Mouse (Mus musculus) gastrocnemius, postnatal 14 days (tissue): Measurements from ENCODE around the gene Speer4b. TPM values are rescaled to one million over a fixed set of nuclear protein-coding genes. Genes with fewer than 3 reads are reported as not detected.
"Not testable (repeated sequence)": the region's sequence is repeated elsewhere in the genome, so short reads cannot be mapped to it uniquely, and the experiment has no call there.

Experiments used
- DNase-seq: peaks from one replicate; pipeline ENCODE4 v3.0.0; 2021; ENCODE audit warnings: mixed read lengths
- intact Hi-C: fragments of 180-260 bp; cut with DNase I; formaldehyde crosslinking; loops from one replicate; pipeline ENCODE4 v1.15.1; 2025; ENCODE audit warnings: low total_unique reads
- long read RNA-seq, 2 experiments: library from polyadenylated mRNA; stranded (forward); transcript quantifications; one replicate each; pipeline ENCODE4 v2.0.0; 2021
- total RNA-seq, 2 experiments: library from RNA; stranded (reverse); gene quantifications; 2 replicates each; pipeline ENCODE4 v1.2.3; 2021

The Speer4b gene
- total RNA-seq: not detected
- long read RNA-seq, experiment 1: 0 reads
- long read RNA-seq, experiment 2: 0 reads

DNA sequence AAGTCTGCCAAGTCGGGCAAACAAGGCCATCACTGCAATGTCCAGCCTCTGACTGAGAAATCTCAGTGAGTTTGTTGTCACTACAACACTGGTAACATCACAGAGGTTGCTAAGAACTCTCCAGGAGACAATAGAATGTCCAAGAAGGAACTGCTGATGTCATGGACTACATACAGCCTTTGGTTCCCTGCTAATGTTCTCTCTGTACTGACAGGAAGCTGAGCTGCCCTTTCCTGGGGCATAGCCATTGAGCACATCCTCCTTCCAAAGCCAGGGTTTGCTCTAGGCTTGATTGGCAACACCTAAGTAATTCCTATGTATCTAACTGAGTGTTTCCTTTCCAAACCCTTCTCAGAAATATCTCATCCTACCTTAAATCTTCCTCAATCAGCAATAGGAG, at the start of gene Speer4b:
Gene Speer4b, minus strand, starts transcription at position 101 of the 400 bp plus-strand sequence.
- DNase-seq, intact Hi-C loops: not testable (repeated sequence)

DNA sequence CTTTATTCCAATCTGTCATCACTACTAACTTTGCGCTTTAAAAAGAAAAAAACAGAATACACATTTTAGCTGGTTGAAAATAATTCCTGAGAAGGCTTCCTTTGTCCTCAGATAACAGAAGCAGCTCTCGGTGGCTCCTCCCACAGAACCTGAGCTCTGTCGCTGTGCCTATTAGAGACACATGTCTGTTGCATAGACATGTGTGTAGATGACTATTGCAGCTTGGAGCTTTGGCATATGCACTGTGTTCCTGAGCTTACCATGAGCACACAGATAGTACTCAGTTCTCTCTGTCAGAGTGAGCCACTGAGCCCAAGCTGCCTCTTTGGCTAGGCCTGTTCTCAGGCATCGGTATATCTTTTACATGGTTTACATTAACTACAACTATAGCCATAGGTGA, 48.1 kb upstream of the Speer4b start:
- intact Hi-C loops: no loop called here
- no peak for DNase-seq

DNA sequence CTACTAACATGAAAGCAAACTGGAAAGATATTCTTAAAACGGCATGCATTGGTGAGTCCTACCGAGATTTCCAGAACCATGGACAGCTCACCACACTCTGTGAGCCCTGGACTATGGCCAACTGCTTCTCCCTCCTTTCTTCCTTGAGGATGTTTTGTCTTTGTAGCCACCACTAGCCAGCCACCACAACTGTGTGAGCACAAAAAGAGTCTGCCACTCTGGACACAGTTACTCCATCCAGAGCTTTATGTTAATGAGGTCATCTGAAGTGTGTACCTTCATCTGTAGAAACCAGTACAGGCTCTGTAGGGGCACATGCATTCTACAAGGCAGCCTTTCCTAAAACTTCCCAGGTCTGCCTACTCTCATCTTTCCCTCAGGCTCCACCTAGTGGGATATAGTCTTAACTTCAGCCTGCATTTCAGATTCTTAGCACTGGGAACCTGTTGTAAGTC, 43.6 kb upstream of the Speer4b start:
- intact Hi-C loops: no loop called here
- peak; percentile 23 for DNase-seq

DNA sequence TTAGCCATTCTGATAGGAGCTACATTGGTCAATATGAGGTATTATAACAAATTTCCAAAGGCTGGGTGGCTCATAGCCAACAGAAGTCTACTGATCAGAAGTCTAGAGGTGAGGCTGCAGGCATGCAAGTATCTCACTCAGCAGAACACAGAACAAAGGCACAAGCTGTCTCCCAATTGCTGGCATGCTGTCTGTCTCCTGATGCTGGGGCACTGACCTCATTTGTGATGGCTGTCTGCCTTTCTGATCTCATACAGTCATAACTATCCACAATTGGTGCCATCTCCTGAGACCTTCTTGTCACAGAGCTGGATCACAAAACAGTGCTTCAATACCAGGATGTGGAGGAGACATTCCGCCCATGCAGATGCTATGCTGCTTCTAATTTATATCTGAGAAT, 25.7 kb upstream of the Speer4b start:
- no peak for DNase-seq
- intact Hi-C loops: no loop called here

DNA sequence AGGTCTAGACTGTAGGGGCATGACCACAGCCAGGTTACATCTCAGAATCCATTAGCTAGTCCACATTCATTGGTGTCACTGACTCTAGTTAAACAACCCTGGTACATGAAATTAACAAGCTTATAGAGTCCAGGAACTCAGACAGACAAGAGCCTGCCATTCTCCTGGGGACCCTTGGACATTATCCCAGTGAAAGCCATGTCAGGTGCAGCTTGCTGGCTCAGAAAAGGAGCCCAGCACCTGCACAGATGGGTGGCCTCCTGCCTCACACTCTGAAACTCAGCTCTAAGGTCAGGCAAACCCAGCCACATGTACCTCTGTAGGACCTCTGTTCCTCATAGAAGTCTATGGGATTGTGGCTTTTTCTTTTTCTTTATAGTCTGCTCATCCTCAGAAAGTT, 17.5 kb upstream of the Speer4b start:
- DNase-seq: no peak
- intact Hi-C loops: no loop called here

DNA sequence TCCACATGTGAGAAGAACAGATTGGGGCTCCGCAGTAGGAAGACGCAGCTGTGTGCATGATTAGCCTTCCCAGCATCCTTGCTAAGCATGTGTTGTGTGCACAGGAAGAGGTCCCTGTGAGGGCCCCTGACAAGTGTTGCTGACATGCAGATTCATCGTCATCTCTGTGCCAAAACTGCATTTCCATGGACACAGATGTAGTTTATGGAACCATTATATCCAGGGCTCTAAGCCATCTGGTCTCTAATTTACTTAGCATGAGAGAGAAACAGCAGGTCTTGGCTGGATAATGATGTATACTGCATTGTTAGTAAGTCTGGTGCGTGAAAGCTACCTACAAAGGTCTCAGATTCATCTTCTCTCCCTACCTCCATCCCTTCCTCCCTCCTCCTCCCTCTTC, 10.3 kb downstream of the Speer4b start:
- DNase-seq: no peak
- intact Hi-C loops: no loop called here

DNA sequence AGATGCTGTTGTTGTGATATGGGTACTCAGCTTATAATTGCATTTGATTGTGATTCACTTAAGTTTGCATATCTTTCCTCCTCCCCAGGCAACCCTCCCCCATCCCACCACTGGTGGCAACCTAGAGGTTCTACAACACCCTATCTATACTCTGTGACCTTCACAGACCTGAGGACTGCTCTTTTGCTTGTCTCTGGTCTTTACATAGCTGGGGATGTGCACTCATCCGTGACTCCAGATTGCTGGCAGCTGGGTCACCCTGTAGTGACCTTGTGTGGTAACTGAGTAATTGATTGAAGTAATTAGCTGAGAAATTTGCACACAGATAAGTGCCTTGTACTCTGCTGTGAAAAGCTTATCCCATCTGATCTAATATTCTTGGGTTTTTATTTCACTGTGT, 15.1 kb downstream of the Speer4b start:
- intact Hi-C loops: no loop called here
- DNase-seq: no peak

DNA sequence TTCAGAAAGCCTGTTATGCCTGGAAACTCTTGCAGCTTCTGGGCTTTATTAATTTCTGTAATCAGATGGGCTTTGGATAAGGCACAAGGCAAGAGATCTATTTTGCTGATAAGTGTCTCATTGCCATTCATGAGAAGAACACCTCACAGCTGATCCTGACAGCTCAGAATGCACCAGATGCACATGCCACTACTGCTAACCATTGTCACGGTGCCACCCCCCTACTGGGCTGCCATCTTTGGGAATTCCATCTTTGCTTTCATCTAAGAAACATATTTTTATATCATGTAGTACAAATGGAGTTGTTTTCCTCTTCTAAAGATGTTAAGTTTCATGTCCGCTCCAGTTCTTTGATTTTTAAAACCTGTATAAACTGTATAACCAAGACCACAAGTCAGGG, 19.5 kb downstream of the Speer4b start:
- intact Hi-C loops: no loop called here
- DNase-seq: no peak

DNA sequence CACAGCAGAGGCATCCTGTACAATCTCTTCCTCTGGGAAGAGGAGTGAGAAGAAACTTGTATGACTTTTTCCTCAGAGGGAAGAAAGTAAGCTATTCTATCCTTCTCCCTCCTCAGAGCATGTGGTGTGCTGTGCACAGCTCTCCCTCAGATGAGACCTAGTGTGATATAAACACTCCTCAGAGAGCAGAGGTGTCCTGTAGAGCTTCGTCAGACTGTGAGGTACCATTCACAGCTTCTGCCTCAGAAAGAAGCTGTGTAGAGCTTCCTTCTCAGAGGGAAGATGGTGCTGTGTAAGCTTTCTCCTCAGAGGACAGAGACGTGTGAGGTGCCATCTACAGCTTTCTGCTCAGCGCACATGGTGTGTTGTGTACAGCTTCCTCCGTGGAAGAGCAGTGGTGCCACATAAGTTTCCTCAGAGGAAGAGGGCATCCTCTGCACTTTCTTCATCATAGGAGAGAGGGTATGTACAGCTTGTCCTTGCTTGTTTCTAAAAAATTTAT, 26.2 kb downstream of the Speer4b start:
- no peak for DNase-seq
- intact Hi-C loops: no loop called here

DNA sequence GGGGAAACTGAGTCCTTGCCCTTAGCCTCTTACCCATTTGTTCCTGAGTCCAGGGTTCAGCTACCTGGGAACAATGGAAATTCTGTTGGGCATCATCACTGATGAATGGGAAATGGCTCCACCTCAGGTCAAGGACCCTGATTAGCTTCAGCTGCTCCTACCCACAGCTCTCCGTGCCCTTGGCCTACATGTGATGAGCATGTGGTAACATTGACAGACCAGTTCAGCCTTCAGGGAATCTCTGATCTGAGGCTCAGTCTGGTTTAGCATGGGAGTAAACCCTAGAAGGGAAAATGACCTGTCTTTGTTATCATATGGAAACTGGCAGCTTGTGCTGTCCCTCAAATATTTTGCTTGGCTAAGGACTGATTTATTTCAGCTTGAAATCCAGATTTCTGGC, 43.6 kb downstream of the Speer4b start:
- intact Hi-C loops: no loop called here

DNA sequence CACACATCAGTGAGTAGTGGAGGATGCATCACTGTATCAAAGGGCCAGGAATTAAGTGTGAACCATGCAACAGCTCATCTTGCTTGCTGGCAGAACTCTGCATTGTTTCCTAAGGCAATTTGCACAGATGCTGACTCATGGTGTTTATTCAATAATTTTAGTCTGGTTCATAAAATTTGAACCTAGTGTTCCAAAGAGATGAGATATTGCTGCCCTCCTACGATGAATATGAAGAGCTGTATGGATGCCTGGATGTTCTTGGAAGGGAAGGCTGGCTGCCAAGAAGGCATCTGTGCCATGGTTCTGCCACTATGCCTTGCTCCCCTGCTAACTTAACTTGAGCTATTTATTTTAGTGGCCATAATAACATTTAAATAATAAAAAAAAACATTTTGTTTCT, 44.3 kb downstream of the Speer4b start:
- intact Hi-C loops: no loop called here
- DNase-seq: no peak

More for the DNA sequence above, 43.6 kb downstream of the Speer4b start:
- DNase-seq: no peak

DNA sequence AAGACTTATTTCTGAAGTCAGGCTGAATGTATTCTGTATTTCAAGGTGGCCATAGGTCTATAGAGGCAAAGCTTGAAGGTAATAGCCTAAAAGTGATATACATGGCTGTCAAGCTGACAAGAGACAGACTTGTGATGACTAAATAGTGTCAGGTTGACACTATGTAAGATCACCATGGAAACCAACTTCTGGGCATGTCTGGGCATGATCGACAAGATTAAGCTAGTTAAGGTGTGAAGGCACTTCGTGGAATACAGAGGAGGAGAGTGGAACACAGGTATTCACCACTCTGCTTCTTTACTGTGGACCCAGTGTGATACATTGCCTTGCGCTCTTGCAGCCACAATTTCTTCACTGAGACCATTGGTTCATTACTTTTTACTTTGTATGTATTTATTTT, 46.9 kb downstream of the Speer4b start:
- DNase-seq: no peak
- intact Hi-C loops: no loop called here

DNA sequence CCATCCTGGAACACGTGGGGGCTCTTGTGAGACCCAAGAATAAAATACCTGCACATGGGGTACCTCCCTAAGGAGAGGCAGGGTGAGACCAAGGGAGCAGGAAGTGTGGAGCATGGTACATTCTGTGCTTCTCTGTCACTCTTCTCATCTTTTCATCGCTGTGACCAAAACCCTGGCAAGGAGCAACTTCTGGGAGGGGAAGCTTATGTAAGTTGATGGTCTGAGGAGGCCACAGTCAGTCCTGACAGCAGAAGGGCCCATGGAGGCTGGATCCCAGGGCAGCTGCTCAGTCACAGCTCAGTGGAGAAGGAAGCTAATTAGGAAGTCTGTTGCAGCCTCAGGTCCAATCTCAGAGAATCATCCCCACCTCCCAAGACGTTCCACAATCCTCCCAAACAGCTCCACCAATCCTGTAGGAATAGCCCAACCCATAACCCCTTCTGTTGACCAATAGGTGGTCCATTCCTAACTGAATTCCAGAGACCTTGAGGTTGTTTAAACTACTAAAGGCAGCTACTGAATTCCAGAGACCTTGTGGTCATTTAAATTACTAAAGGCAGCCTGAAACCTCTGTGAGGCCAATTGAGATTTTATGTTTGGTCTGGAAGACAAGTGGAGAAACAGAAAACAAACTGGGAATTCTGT, 47.9 kb downstream of the Speer4b start:
- intact Hi-C loops: no loop called here
- DNase-seq: no peak
